Mouse (Mus musculus) myocyte (in vitro differentiated cells): ENCODE measurements around the gene Cd5. TPM values are rescaled to one million over a fixed set of nuclear protein-coding genes. Genes with fewer than 3 reads are reported as not detected.

Source experiments
- H3K27me3 ChIP-seq: one replicate; pipeline ENCODE4 v1.6.1; 2011; ENCODE audit not compliant: control insufficient read depth, insufficient read depth, insufficient read length
- H3K36me3 ChIP-seq: one replicate; pipeline ENCODE4 v1.6.1; 2011; ENCODE audit not compliant: control insufficient read depth, insufficient read depth
- H3K4me2 ChIP-seq: one replicate; pipeline ENCODE4 v1.6.1; 2011; ENCODE audit warnings: low read depth, control low read depth
- H3K4me3 ChIP-seq: one replicate; pipeline ENCODE4 v1.5.1; 2011; ENCODE audit warnings: mild to moderate bottlenecking, control low read depth, moderate library complexity
- H3K79me2 ChIP-seq: one replicate; pipeline ENCODE4 v1.6.1; 2011; ENCODE audit not compliant: control insufficient read depth, insufficient read depth
- H3ac ChIP-seq: one replicate; pipeline ENCODE4 v1.6.1; 2011; ENCODE audit not compliant: control insufficient read depth, insufficient read length
- CEBPB ChIP-seq: IDR thresholded peaks from 2 replicates; pipeline ENCODE4 v1.6.1; 2011; ENCODE audit warnings: mild to moderate bottlenecking, moderate library complexity; ENCODE audit not compliant: poor library complexity, insufficient read depth, severe bottlenecking
- E2F4 ChIP-seq: IDR thresholded peaks from one replicate; pipeline ENCODE4 v1.6.1; 2011; ENCODE audit warnings: mild to moderate bottlenecking, control low read depth, moderate library complexity; ENCODE audit not compliant: insufficient read depth
- MAX ChIP-seq: IDR thresholded peaks from one replicate; pipeline ENCODE4 v1.6.1; 2011; ENCODE audit warnings: low read depth, mild to moderate bottlenecking, control low read depth
- MYOD1 ChIP-seq, 3 experiments: IDR thresholded peaks; one replicate each; pipeline ENCODE4 v1.6.1; 2011; ENCODE audit warnings: control low read depth in 2 of 3, low read depth in 2 of 3, mild to moderate bottlenecking in 2 of 3, moderate library complexity in 1 of 3; ENCODE audit not compliant: insufficient read length in 2 of 3, control insufficient read depth in 1 of 3
- MYOG ChIP-seq, 3 experiments: IDR thresholded peaks; one replicate each; pipeline ENCODE4 v1.6.1; 2011; ENCODE audit warnings: control low read depth in 2 of 3, low read depth in 2 of 3, mild to moderate bottlenecking in 2 of 3; ENCODE audit not compliant: insufficient read length in 2 of 3, control insufficient read depth in 1 of 3, insufficient read depth in 1 of 3
- POLR2A ChIP-seq: IDR thresholded peaks from one replicate; pipeline ENCODE4 v1.6.1; 2011; ENCODE audit warnings: low read depth, mild to moderate bottlenecking, control low read depth, moderate library complexity; ENCODE audit not compliant: insufficient read length
- POLR2AphosphoS2 ChIP-seq: IDR thresholded peaks from one replicate; pipeline ENCODE4 v1.6.1; 2011; ENCODE audit warnings: low read depth, control low read depth; ENCODE audit not compliant: insufficient read length
- REST ChIP-seq: IDR thresholded peaks from one replicate; pipeline ENCODE4 v1.6.1; 2011; ENCODE audit warnings: mild to moderate bottlenecking, control low read depth, moderate library complexity; ENCODE audit not compliant: insufficient read depth, insufficient read length
- SRF ChIP-seq: IDR thresholded peaks from one replicate; pipeline ENCODE4 v1.6.1; 2011; ENCODE audit warnings: low read depth; ENCODE audit not compliant: control insufficient read depth, insufficient read length
- TCF12 ChIP-seq: IDR thresholded peaks from one replicate; pipeline ENCODE4 v1.6.1; 2011; ENCODE audit warnings: mild to moderate bottlenecking, control low read depth; ENCODE audit not compliant: poor library complexity, insufficient read depth, severe bottlenecking
- TCF3 ChIP-seq: IDR thresholded peaks from one replicate; pipeline ENCODE4 v1.6.1; 2011; ENCODE audit warnings: low read depth, control low read depth; ENCODE audit not compliant: insufficient read length
- USF1 ChIP-seq: IDR thresholded peaks from one replicate; pipeline ENCODE4 v1.6.1; 2011; ENCODE audit warnings: low read depth, mild to moderate bottlenecking, control low read depth, moderate library complexity
- polyA plus RNA-seq: library from polyadenylated mRNA; unstranded; fragments of >200 nt; fragmentation: generic; extraction: Trizol; gene quantifications from one replicate; pipeline ENCODE4 v1.2.1, GENCODE M21; 2012; ENCODE audit warnings: missing spikeins

Gene Cd5
- polyA plus RNA-seq, 1 experiment, result not detected

DNA sequence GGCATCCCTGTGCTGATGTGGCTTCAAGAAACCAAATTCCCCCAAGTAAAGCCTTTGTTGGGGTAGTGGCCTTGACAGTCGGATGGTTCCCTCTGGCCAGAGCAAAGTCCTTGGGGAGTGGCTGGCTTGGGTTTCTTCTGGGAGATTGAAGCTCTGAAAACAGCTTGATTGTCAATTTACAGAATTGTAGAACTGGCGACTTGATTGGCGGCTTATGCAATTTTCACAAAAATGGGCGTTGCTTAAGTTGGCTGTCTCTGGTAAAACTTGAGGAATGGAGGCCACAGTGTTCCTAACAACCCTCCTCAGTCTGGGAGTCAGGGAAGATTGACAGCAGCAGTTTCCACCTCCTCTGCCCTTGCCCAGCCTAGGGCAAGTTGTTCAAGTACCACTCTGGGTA is 46.4 kb downstream of the Cd5 start:
- Histone ChIP-seq H3K4me2 (no peak overlapping the region), H3ac (no peak overlapping the region), H3K79me2 (peaks cover 76% of the 10 kb centered on the region), H3K4me3 (no peak overlapping the region), H3K27me3 (no peaks in the 10 kb centered on the region), H3K36me3 (no peaks in the 10 kb centered on the region)
- TF ChIP-seq CEBPB (no peak), MYOD1 (IDR thresholded peaks at IDR 0.05; ENCODE audit: control insufficient read depth in 1 of 3, insufficient read length in 2 of 3, low read depth in 2 of 3) (no peak), E2F4 (no peak), POLR2AphosphoS2 (no peak), SRF (no peak), TCF3 (no peak), TCF12 (no peak), MYOG (IDR thresholded peaks at IDR 0.05; ENCODE audit: control insufficient read depth in 1 of 3, insufficient read depth in 1 of 3, insufficient read length in 2 of 3, low read depth in 2 of 3) (no peak), REST (no peak), POLR2A (no peak), MAX (no peak), USF1 (no peak)

DNA sequence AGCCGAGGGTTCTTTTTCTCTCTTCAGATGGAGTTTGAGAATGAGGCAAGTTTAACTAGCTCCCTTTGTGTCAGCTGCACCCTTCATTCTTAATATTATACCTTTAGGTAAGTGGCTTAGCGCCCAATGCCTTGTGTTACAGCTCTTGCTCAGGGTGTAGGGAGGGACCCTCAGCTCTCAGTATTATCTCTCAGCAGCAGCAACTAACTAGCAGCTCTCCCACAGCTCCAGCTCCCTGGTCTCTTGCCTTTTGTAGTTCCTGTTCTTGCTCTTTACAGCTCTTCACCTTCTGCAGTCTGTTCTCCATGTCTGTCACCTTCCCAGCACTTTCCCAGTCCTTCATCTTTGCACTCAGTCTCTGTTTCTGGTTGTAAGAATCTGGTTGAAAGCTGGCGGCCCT is 47.1 kb downstream of the Cd5 start:
- H3K4me2 ChIP-seq, result peak overlapping the region; percentile 32
- no peak overlapping the region for H3ac ChIP-seq
- no peak overlapping the region for H3K4me3 ChIP-seq
- peaks cover 69% of the 10 kb centered on the region for H3K79me2 ChIP-seq
- no peaks in the 10 kb centered on the region for H3K36me3 ChIP-seq
- TF ChIP-seq MAX (no peak), MYOD1 (IDR thresholded peaks at IDR 0.05; ENCODE audit: control insufficient read depth in 1 of 3, insufficient read length in 2 of 3, low read depth in 2 of 3) (no peak), CEBPB (no peak), E2F4 (no peak), USF1 (no peak), SRF (no peak), REST (no peak), POLR2A (no peak), TCF3 (no peak), POLR2AphosphoS2 (no peak)
- H3K27me3 ChIP-seq, result no peaks in the 10 kb centered on the region

DNA sequence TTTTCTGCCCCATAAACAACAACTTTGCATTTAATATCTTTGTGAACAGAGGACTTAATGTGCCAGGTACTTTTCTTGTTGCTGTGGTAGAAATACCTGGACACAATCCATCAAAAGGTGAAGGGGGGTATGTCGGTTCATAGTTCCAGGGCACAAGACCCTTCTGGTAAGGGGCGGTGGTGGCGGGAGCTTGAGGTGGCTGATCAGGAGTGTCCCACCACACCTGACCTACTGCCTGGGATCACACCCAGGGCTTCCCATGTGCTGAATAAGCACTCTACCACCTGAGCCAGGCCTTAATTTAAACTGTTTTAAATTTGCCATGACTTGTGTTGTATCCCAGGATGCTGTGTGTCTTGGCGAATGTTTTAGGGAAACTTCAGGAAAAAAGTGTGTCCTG is 47.7 kb downstream of the Cd5 start:
- peaks cover 64% of the 10 kb centered on the region for H3K79me2 ChIP-seq
- H3K4me2 ChIP-seq, result peak overlapping the region; percentile 93
- peak overlapping the region; percentile 62 for H3K4me3 ChIP-seq
- no peaks in the 10 kb centered on the region for H3K27me3 ChIP-seq
- TF ChIP-seq POLR2AphosphoS2, result no peak
- TF ChIP-seq REST, result no peak
- no peak for TF ChIP-seq E2F4
- no peak for TF ChIP-seq CEBPB
- TF ChIP-seq MYOD1 (IDR thresholded peaks at IDR 0.05; ENCODE audit: control insufficient read depth in 1 of 3, insufficient read length in 2 of 3, low read depth in 2 of 3), result no peak
- TF ChIP-seq SRF, result no peak
- TF ChIP-seq TCF12, result no peak
- no peak for TF ChIP-seq TCF3
- TF ChIP-seq POLR2A, result no peak
- TF ChIP-seq USF1, result no peak
- TF ChIP-seq MYOG (IDR thresholded peaks at IDR 0.05; ENCODE audit: control insufficient read depth in 1 of 3, insufficient read depth in 1 of 3, insufficient read length in 2 of 3, low read depth in 2 of 3), result no peak
- no peak for TF ChIP-seq MAX
- no peak overlapping the region for H3ac ChIP-seq
- H3K36me3 ChIP-seq, result no peaks in the 10 kb centered on the region

DNA sequence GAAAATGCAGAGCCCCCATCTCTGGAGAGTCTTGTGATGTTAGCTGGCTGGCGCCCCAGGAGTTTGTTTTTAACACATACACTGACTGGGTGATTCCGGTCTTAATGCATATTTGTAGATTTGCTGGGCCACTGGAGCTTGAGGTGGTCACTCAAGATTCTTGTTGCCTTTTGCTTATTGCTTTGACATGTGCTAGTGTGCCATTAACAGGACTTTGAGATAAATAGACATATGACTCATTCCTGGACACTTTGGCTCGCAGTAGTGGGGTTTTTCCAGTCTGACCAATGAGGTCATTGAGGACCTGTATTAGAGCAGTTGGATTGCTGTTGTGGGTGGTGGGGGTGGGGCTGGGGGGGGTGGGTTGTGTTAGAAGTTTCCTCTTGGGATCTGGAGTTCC is 48.5 kb downstream of the Cd5 start:
- H3K4me3 ChIP-seq, result peak overlapping the region; percentile 62

DNA sequence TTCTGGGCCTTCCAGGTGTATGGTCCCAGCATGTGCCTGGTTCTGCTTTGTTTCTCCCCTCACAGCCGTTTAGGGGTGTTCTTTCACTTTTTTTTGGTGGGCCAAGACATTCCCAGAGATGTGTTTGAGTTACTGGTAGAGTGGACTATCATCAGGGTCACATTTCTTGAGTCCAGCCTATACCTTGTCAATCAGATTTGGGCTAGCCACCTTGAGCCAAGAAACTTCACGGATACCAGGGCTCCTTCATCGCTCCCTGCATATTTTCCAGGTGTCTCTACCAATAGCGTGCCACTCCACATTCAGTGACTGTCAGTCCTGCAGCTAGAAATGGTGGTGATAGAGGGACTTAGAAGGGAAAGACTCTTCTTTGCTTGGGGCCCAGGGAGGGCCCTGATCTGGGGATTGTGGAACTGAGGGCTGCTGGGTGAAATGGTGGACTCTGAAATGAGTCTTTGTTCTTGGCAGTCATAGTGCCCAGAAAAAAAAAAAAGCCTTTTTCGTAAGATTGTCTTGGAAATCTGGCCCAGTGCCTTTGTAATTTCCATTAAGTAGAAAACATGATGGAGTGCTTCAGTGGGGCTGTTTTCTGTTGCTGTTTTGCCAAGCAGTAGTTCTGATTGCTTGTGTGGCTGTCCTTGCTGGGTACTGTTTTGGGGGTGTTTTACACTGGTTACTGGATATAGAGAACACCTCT is 49.2 kb downstream of the Cd5 start:
- Histone ChIP-seq H3ac (peak overlapping the region; percentile 97), H3K4me3 (peak overlapping the region; percentile 62), H3K4me2 (peak overlapping the region; percentile 93), H3K79me2 (peaks cover 51% of the 10 kb centered on the region), H3K36me3 (no peaks in the 10 kb centered on the region), H3K27me3 (no peaks in the 10 kb centered on the region)
- TF ChIP-seq REST (no peak), MYOD1 (IDR thresholded peaks at IDR 0.05; ENCODE audit: control insufficient read depth in 1 of 3, insufficient read length in 2 of 3, low read depth in 2 of 3) (no peak), TCF12 (no peak), MYOG (IDR thresholded peaks at IDR 0.05; ENCODE audit: control insufficient read depth in 1 of 3, insufficient read depth in 1 of 3, insufficient read length in 2 of 3, low read depth in 2 of 3) (no peak)

More for the DNA sequence above, 48.5 kb downstream of the Cd5 start:
- TF ChIP-seq MAX, result peak; percentile 64
- TF ChIP-seq CEBPB, result no peak
- TF ChIP-seq SRF, result no peak
- Histone ChIP-seq H3K4me2 (peak overlapping the region; percentile 93), H3ac (no peak overlapping the region), H3K79me2 (peaks cover 56% of the 10 kb centered on the region), H3K27me3 (no peaks in the 10 kb centered on the region), H3K36me3 (no peaks in the 10 kb centered on the region)
